Mouse (Mus musculus) right cerebral cortex, postnatal 14 days (tissue): ENCODE data around the gene Tulp4.
"Not testable (repeated sequence)": the region's sequence is repeated elsewhere in the genome, so short reads cannot be mapped to it uniquely, and the experiment has no call there.

ENCODE experiments used
- DNase-seq: peaks from one replicate; pipeline ENCODE4 v3.0.0; 2022

Tulp4 gene

GRCm38 (mm10) chr17:6286169-6286568 is 179.9 kb downstream of the Tulp4 start:
- not testable (repeated sequence) for DNase-seq

GRCm38 (mm10) chr17:6289045-6289444 is 182.8 kb downstream of the Tulp4 start:
- DNase-seq: not testable (repeated sequence)

- DNase-seq: not testable (repeated sequence)
These were observed 187.6 kb downstream of the Tulp4 start for GRCm38 (mm10) chr17:6293882-6294281.

- not testable (repeated sequence) for DNase-seq
These were observed 191.0 kb downstream of the Tulp4 start for GRCm38 (mm10) chr17:6297060-6297795.

- not testable (repeated sequence) for DNase-seq
These were observed 194.1 kb downstream of the Tulp4 start for GRCm38 (mm10) chr17:6300190-6300863.
